Mouse (Mus musculus) adrenal gland, adult 2 months (tissue): ENCODE measurements around the gene Elovl5. TPM values are rescaled to one million over a fixed set of nuclear protein-coding genes. Genes with fewer than 3 reads are reported as not detected.

ENCODE experiments used
- polyA plus RNA-seq: library from polyadenylated mRNA; depleted of rRNA; stranded (reverse); fragments of >200 nt; gene quantifications from 2 replicates; pipeline ENCODE4 v1.2.3, GENCODE M21; 2012; rRNA removed
- total RNA-seq, 2 experiments: library from RNA; stranded (reverse); gene quantifications; 2 replicates each; pipeline ENCODE4 v1.2.3; 2021

Elovl5 gene
- total and polyA plus RNA-seq, 3 experiments, result 254 to 1,131 (median 490) TPM

Other genes with a start within 250 kb of the Elovl5 start
- 10 to 100 TPM; 35.8 to 44.5 TPM for gene Gclc, start 162.8 kb upstream of the Elovl5 start, total RNA-seq
- 13.3 and 14.5 TPM in 2 replicates for gene Gclc, start 162.8 kb upstream of the Elovl5 start, polyA plus RNA-seq
- not detected for gene Gcm1, start 134.6 kb downstream of the Elovl5 start, total RNA-seq
- not detected in 2 replicates for gene Gcm1, start 134.6 kb downstream of the Elovl5 start, polyA plus RNA-seq
- gene Fbxo9, start 191.7 kb downstream of the Elovl5 start, total RNA-seq, result 10 to 100 TPM; 82.7 to 93.8 TPM
- 85.0 and 100 TPM in 2 replicates for gene Fbxo9, start 191.7 kb downstream of the Elovl5 start, polyA plus RNA-seq
- 10 to 100 TPM; 18.7 to 20.1 TPM for gene Ick, start 191.8 kb downstream of the Elovl5 start, total RNA-seq
- gene Ick, start 191.8 kb downstream of the Elovl5 start, polyA plus RNA-seq, result 14.9 and 16.9 TPM in 2 replicates